Mouse (Mus musculus): Measurements from ENCODE around the gene Kdelr1.

DNA sequence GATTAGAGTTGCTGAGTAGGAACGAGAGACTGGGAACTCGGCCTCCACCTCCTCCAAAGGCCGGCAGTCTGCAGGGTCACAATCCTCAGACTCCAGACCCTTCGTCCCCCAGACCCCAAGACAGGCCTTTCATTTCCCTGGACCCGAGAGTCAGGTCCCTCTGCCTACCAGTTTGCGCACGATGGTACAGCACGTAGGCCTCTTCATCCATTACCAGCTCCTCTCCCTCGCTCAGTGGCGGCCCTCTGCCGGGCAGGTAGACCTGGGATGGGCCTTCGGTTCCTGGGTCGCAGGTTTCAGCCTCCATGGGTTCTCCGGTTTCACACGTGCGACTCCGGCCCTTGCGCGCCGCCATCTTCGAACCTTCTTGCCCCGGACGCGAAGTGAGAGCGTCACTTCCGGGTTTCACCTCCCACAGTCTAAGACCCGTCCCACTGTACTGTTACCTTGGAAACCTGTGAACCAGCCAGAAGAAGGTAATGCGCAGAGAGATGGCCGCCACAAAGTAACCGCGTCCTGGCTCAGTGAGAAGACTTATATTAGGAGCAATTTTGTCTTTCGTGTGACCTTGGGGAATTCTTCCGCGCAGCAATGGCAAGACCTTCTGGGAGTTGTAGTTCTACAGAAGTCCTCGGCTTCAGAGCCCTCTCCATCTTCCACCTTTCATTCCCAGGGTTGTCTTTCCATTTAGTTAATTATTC is 42.0 kb upstream of the Kdelr1 start, which contains the start of gene Grwd1:
- no peak for TF ChIP-seq CTCF (IDR thresholded peaks at IDR 0.05; ENCODE audit: control insufficient read depth, insufficient read depth, insufficient read length)
- no peak for TF ChIP-seq FOSL1 (IDR thresholded peaks at IDR 0.05; ENCODE audit: insufficient read depth, low read length, poor library complexity, severe bottlenecking)

Measured in C2C12 (cell line).